Mouse (Mus musculus) CH12.LX (cell line): ENCODE data around the gene Lrtm1. TPM values are rescaled to one million over a fixed set of nuclear protein-coding genes. Genes with fewer than 3 reads are reported as not detected.

Experiments used
- DNase-seq: peaks from one replicate; pipeline ENCODE4 v3.0.0-alpha.2; 2013; ENCODE audit errors: extremely low read depth
- H3K27ac ChIP-seq: 2 replicates; pipeline ENCODE4 v1.5.1; 2012; ENCODE audit warnings: low read depth, mild to moderate bottlenecking, control low read depth, moderate library complexity; ENCODE audit not compliant: insufficient read depth
- H3K27me3 ChIP-seq: replicated peaks from 2 replicates; pipeline ENCODE3; 2012; ENCODE audit warnings: inconsistent platforms
- H3K36me3 ChIP-seq, 2 experiments: replicated peaks in 1 of 2; 2 replicates each; pipeline versions ENCODE3 to v1.6.1; 2012; ENCODE audit warnings: inconsistent platforms in 1 of 2, low read length in 1 of 2, mild to moderate bottlenecking in 1 of 2, mixed read lengths in 1 of 2, moderate library complexity in 1 of 2; ENCODE audit not compliant: control insufficient read depth in 1 of 2, insufficient read depth in 1 of 2
- H3K4me1 ChIP-seq, 2 experiments: 2 replicates each; pipeline ENCODE4 v1.6.1; 2012; ENCODE audit warnings: inconsistent platforms in 1 of 2, moderate library complexity in 1 of 2; ENCODE audit not compliant: insufficient read depth in 2 of 2, control insufficient read depth in 1 of 2
- H3K4me2 ChIP-seq: 2 replicates; pipeline ENCODE4 v1.6.1; 2012; ENCODE audit warnings: low read depth, mild to moderate bottlenecking, control low read depth; ENCODE audit not compliant: poor library complexity, insufficient read depth, severe bottlenecking
- H3K4me3 ChIP-seq, 3 experiments: fragments of 150-350 bp in 1 of 3; sonication (generic) in 1 of 3; replicated peaks in 1 of 3; 2 replicates each; pipeline versions ENCODE3 to v1.5.1; 2011 to 2012; ENCODE audit warnings: low read depth in 2 of 3, low read length in 2 of 3, mild to moderate bottlenecking in 2 of 3, moderate library complexity in 2 of 3, control low read depth in 1 of 3, improper control_type of control experiment in 1 of 3, inconsistent platforms in 1 of 3, mixed read lengths in 1 of 3; ENCODE audit not compliant: poor library complexity in 1 of 3
- H3K79me2 ChIP-seq: replicated peaks from 2 replicates; pipeline ENCODE4 v1.6.1; 2012; ENCODE audit warnings: mild to moderate bottlenecking, moderate library complexity; ENCODE audit not compliant: control insufficient read depth, poor library complexity, insufficient read depth, severe bottlenecking; ENCODE audit errors: extremely low read depth
- H3K9ac ChIP-seq: 2 replicates; pipeline ENCODE4 v1.6.1; 2012; ENCODE audit warnings: low read depth, mild to moderate bottlenecking, control low read depth, moderate library complexity; ENCODE audit not compliant: insufficient read depth
- H3K9me3 ChIP-seq: replicated peaks from 2 replicates; pipeline ENCODE3; 2012; ENCODE audit warnings: low read length, inconsistent platforms, mixed read lengths
- CHD2 ChIP-seq: IDR thresholded peaks from 2 replicates; pipeline ENCODE4 v1.6.1; 2011; ENCODE audit warnings: low read length, improper control_type of control experiment
- CTCF ChIP-seq, 2 experiments: IDR thresholded peaks in 1 of 2; conservative IDR thresholded peaks in 1 of 2; 2 replicates each; pipeline ENCODE4 v1.5.1; 2011 to 2012; ENCODE audit warnings: low read depth in 2 of 2, low read length in 2 of 2, improper control_type of control experiment in 1 of 2, inconsistent platforms in 1 of 2, mild to moderate bottlenecking in 1 of 2, moderate library complexity in 1 of 2
- E2F4 ChIP-seq: IDR thresholded peaks from 2 replicates; pipeline ENCODE4 v1.6.1; 2011; ENCODE audit warnings: low read depth, low read length, improper control_type of control experiment; ENCODE audit not compliant: insufficient replicate concordance
- HCFC1 ChIP-seq: IDR thresholded peaks from 2 replicates; pipeline ENCODE4 v1.6.1; 2012; ENCODE audit warnings: low read depth, mild to moderate bottlenecking, inconsistent platforms, low read length, improper control_type of control experiment
- JUN ChIP-seq: IDR thresholded peaks from 2 replicates; pipeline ENCODE4 v1.6.1; 2011; ENCODE audit warnings: low read depth, mild to moderate bottlenecking, low read length, improper control_type of control experiment, moderate library complexity; ENCODE audit not compliant: insufficient read depth
- MAZ ChIP-seq: IDR thresholded peaks from 2 replicates; pipeline ENCODE4 v1.6.1; 2012; ENCODE audit warnings: low read depth, mild to moderate bottlenecking, inconsistent platforms, low read length, improper control_type of control experiment, moderate library complexity
- NELFE ChIP-seq: IDR thresholded peaks from 2 replicates; pipeline ENCODE4 v1.6.1; 2011; ENCODE audit warnings: low read depth, low read length, improper control_type of control experiment
- PAX5 ChIP-seq: IDR thresholded peaks from 2 replicates; pipeline ENCODE4 v1.6.1; 2012; ENCODE audit warnings: low read length, inconsistent platforms, mixed read lengths
- POLR2AphosphoS2 ChIP-seq: IDR thresholded peaks from 2 replicates; pipeline ENCODE4 v1.6.1; 2011; ENCODE audit warnings: low read depth, low read length, improper control_type of control experiment
- RAD21 ChIP-seq: IDR thresholded peaks from 2 replicates; pipeline ENCODE4 v1.6.1; 2011; ENCODE audit warnings: low read depth, mild to moderate bottlenecking, low read length, improper control_type of control experiment, moderate library complexity
- RCOR1 ChIP-seq: conservative IDR thresholded peaks from 2 replicates; pipeline ENCODE4 v1.6.1; 2012; ENCODE audit warnings: low read depth, mild to moderate bottlenecking, inconsistent platforms, low read length, improper control_type of control experiment
- SIN3A ChIP-seq: IDR thresholded peaks from 2 replicates; pipeline ENCODE4 v1.6.1; 2012; ENCODE audit warnings: low read length, improper control_type of control experiment, inconsistent platforms
- TBP ChIP-seq: conservative IDR thresholded peaks from 2 replicates; pipeline ENCODE4 v1.6.1; 2011; ENCODE audit warnings: low read depth, low read length, improper control_type of control experiment
- USF1 ChIP-seq: IDR thresholded peaks from 2 replicates; pipeline ENCODE4 v1.6.1; 2014; ENCODE audit warnings: low read depth, mild to moderate bottlenecking, inconsistent platforms, low read length, improper control_type of control experiment
- USF2 ChIP-seq: conservative IDR thresholded peaks from 2 replicates; pipeline ENCODE4 v1.6.1; 2011; ENCODE audit warnings: low read depth, low read length, improper control_type of control experiment
- dilution Hi-C: fragments of 300-500 bp; cut with MboI; formaldehyde crosslinking; loops from 2 replicates; pipeline ENCODE4 v1.14.3; 2020; ENCODE audit warnings: low sequenced_read_pairs; ENCODE audit not compliant: extremely low pct_unique_long_range_greater_than_20kb, extremely low pct_ligation_motif_present
- in situ Hi-C: fragments of 300-500 bp; cut with MboI; formaldehyde crosslinking; loops from 3 replicates; pipeline ENCODE4 v1.14.3; 2019; ENCODE audit warnings: low sequenced_read_pairs, low pct_ligation_motif_present, low pct_unique_long_range_greater_than_20kb, mixed read lengths
- polyA plus RNA-seq: library from polyadenylated mRNA; unstranded; fragments of >175 nt; gene quantifications from 2 replicates; pipeline ENCODE4 v1.2.1, GENCODE M21; 2012; ENCODE audit warnings: low read depth; ENCODE audit not compliant: insufficient read length
- total RNA-seq, 2 experiments: library from RNA; depleted of rRNA; stranded (reverse); fragments of 300-350 nt in 1 of 2; fragments of >200 nt in 1 of 2; gene quantifications; 2 replicates each; pipeline ENCODE4 v1.2.3; 2012 to 2014

The Lrtm1 gene
- total and polyA plus RNA-seq, 3 experiments: not detected

DNA sequence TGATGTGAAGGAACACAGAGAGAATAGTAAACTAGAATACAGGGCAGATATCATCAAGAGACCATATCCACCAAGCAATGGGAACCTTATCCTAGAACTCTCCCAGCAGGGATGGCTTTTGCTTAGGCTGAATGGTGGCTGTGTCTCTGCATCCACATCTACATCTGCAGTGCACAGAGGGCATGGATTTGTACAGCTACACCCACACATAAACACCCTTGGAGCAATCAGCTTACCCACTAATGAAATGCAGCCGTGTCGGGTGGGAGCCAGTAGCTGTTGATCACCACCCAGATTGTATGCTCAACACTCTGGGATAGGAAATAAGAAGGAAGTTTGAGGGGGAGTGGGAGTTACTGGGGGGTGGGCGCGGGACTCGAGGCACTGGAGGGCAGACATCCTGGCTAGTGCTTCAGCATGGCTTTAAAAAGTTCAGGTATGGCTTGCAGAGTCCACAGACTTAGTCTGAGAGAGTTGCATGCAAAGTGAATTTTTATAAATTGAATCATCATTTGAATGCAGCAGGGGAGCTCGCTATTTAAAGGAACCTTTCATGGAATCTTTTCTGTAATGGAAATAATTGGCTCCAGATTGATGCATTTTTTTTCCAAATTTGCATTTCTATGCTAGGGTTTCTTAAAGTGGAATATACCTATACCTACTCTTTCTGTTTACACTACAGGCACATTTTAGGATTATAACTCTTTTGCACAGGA, 10.5 kb downstream of the Lrtm1 start:
- dilution Hi-C loops (no loop called here), in situ Hi-C loops (no loop called here)
- H3K4me2 ChIP-seq: no peak overlapping the region
- no peak overlapping the region for H3K9ac ChIP-seq
- H3K4me1 ChIP-seq: no peaks in the 10 kb centered on the region
- no peak overlapping the region for H3K27ac ChIP-seq
- TF ChIP-seq RAD21: no peak
- TF ChIP-seq PAX5: no peak
- TF ChIP-seq POLR2AphosphoS2: no peak
- TF ChIP-seq E2F4: no peak
- TF ChIP-seq CHD2: no peak
- no peak for TF ChIP-seq MAZ
- TF ChIP-seq CTCF (conservative IDR thresholded peaks at IDR 0.05 in 1 of 2, IDR thresholded peaks at IDR 0.05 in 1 of 2; ENCODE audit: low read depth in 2 of 2, low read length in 2 of 2): no peak
- TF ChIP-seq USF2: no peak
- H3K36me3 ChIP-seq: no peaks in the 10 kb centered on the region
- no peak overlapping the region for H3K4me3 ChIP-seq
- no peak for DNase-seq
- H3K79me2 ChIP-seq: no peaks in the 10 kb centered on the region
- peaks cover 88% of the 10 kb centered on the region for H3K9me3 ChIP-seq
- no peaks in the 10 kb centered on the region for H3K27me3 ChIP-seq

DNA sequence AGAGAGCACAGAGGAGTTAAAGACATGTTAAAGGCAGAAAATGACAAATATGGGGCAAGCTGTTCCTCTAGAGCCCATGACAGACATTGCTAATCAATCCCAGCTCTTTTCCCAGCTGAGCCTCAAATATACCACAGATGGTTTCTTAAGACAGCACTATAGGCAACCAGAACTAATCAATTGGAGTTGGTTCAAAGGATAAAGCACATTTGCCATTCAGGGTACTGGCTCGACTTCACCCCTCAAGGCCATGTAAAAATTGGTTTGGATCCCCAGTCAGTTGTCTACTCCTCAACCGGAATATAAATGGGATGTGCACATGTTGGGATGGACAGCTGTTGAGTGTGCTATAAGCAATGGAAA, 11.1 kb downstream of the Lrtm1 start:
- peaks cover 86% of the 10 kb centered on the region for H3K9me3 ChIP-seq
- no peak overlapping the region for H3K27ac ChIP-seq
- no peak for DNase-seq
- dilution Hi-C loops: no loop called here
- H3K79me2 ChIP-seq: no peaks in the 10 kb centered on the region
- no peak overlapping the region for H3K9ac ChIP-seq
- in situ Hi-C loops: no loop called here
- no peak overlapping the region for H3K4me3 ChIP-seq
- no peak for TF ChIP-seq JUN
- TF ChIP-seq USF1: no peak
- no peak for TF ChIP-seq NELFE
- TF ChIP-seq PAX5: no peak
- TF ChIP-seq HCFC1: no peak
- no peak for TF ChIP-seq SIN3A
- no peak for TF ChIP-seq RCOR1
- no peak for TF ChIP-seq TBP
- TF ChIP-seq MAZ: no peak
- H3K36me3 ChIP-seq: no peaks in the 10 kb centered on the region
- H3K4me2 ChIP-seq: no peak overlapping the region
- no peaks in the 10 kb centered on the region for H3K27me3 ChIP-seq
- no peaks in the 10 kb centered on the region for H3K4me1 ChIP-seq
